Mouse (Mus musculus): Measurements from ENCODE around the gene Xrcc1.

The Xrcc1 gene

GRCm38 (mm10) chr7:24529580-24529979, 16.5 kb upstream of the Xrcc1 start:
- no peak for DNase-seq (ENCODE audit: extremely low spot score)

- peak; percentile 95 for DNase-seq (ENCODE audit: extremely low spot score)
These were observed 15.8 kb upstream of the Xrcc1 start, which contains the start of gene Irgq for GRCm38 (mm10) chr7:24530062-24530931. Gene Irgq, plus strand, starts transcription at chr7:24530689.

- DNase-seq (ENCODE audit: extremely low spot score) = peak; percentile 82
These were observed 14.7 kb upstream of the Xrcc1 start for GRCm38 (mm10) chr7:24531211-24531971.

- DNase-seq (ENCODE audit: extremely low spot score) = no peak
These were observed 13.0 kb upstream of the Xrcc1 start for GRCm38 (mm10) chr7:24533031-24533571.

- DNase-seq (ENCODE audit: extremely low spot score) = no peak
These were observed 12.3 kb upstream of the Xrcc1 start for GRCm38 (mm10) chr7:24533806-24534205.

DNA sequence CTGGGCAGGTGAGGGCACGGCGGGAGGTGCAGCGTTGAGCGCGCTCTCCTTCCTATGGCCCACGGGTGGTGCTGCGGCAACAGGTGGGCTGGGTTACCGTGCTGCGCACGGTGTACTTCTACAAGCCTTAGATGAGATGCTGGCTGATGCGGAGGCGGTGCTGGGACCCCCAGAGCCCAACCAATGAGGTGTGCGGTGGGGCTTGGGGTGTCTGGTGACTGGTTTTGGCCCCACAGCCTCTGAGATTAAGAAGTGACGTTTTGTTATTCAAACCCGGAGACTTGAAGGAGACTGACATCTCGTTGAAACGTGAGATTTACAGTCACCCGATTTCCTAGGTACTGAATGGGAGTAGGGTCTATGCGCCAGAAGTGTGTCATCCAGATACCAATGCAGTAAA, 11.8 kb upstream of the Xrcc1 start:
- peak; percentile 17 for DNase-seq (ENCODE audit: extremely low spot score)

- no peak for DNase-seq (ENCODE audit: extremely low spot score)
These were observed 9.0 kb upstream of the Xrcc1 start for GRCm38 (mm10) chr7:24537081-24537480.

DNA sequence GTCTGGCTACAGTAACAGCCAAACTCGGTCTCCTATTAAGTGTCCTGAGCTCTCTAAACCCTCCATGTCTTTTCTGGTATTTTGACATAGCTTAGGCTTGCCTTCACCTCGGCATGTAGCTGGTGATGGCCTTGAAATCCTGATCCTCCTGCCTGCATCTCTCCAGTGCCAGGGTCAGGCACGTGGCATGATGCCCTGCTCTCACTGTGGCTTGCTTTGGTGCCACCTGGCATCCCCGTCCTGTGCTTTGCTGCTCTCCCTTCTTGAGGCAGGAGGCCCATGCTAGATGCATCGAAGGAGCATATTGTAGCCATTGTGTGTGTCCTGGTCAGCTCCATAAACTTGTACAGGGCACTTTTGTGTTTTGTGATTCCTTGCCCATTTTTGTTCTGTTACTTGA, 8.5 kb upstream of the Xrcc1 start:
- no peak for DNase-seq (ENCODE audit: extremely low spot score)

DNA sequence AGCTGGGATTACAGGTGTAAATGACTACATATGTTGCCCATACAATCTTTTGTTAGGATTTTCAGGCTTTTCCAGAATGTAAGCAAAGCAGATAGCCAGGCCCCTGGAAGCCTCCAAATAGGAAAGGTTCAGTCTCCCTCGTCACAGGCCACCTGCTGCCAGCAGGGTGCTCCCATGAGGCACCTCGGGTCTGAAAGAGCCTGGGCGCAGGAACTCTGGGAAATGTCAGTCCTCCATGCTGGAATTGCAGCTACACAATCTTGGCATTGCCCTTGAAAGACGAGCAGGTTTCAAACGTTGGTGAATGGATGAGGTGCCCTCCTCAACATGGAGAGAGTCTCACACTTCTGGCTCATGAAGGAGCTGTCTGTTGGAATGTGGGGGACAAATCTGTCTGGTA, 7.9 kb upstream of the Xrcc1 start:
- no peak for DNase-seq (ENCODE audit: extremely low spot score)

GRCm38 (mm10) chr7:24538701-24539100, 7.4 kb upstream of the Xrcc1 start:
- DNase-seq (ENCODE audit: extremely low spot score) = no peak

GRCm38 (mm10) chr7:24539686-24540085, 6.4 kb upstream of the Xrcc1 start:
- DNase-seq (ENCODE audit: extremely low spot score) = no peak

DNA sequence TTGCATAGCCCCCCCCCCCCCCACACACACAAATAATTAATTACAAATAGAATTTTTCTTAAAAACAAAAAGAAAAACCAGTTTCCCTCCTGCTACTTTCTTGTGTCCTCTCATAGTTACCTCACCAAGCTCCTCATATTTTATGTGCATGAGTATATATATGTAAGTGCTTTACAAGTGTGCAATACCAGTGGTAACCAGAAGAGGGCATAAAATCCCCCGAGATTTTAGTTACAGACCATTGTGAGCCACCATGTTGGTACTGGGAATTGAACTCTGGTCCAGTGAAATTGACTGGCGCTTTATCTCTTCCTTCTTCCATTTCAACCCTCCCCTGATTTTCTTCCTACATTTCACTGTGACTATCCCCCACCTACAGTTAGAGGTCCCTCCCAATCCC, 1.6 kb upstream of the Xrcc1 start:
- DNase-seq (ENCODE audit: extremely low spot score) = no peak

DNA sequence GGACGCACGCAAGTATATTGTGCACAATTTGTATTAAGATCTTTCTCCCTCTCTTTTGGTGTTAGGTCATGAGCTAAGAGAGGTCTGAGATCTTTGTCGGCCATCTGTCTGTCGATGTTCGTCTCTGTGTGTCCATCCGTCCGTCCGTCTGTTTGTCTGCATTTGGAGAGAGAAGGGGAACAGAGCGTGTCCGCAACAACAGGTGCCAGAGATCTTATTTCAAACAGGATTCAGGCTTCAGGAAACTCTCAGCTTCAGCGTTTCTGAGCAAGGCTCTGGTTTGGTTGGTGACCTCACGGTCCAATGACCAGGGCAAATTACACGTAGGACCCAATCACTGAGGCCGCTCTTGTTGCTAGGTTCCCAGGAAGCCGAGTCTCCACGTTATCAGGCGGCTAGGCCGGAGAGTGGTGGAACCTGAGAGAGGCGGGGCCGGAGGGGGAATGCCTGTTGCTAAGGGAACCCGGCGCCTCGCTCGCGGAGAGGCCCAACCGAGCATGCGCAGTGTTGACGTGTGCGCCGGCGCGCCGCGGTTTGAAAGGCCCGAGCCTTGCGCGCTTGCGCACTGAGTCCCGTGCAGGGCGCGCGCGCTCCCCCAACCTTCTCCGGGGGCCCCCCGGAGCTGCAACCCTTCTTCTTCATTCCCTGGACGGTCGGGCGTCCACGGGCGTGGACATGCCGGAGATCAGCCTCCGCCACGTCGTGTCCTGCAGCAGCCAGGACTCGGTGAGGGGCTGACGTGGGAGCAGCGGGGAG, 723 bp downstream of the Xrcc1 start:
- DNase-seq (ENCODE audit: extremely low spot score) = peak; percentile 99

DNA sequence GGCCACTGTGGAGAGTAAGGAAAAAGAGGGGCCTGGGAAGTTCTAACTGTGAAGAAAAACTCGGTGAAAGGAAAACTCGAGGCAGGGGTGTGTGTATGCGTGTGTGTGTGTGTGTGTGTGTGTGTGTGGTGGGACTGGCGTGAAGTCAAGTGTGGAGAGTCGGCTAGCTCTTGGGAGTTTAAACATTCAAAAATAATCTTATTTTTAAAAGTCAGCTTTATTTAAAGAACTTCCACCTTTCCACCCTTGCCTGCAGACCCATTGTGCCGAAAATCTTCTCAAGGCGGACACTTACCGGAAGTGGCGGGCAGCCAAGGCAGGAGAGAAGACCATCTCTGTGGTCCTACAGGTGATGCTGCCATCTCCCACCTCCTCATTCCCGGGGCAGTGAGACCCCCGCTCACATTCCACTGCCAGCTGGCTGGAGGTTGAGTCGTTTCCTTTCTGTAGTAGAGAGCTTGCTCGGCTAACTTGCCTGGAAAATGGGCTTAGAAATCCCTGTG, 1.5 kb downstream of the Xrcc1 start:
- DNase-seq (ENCODE audit: extremely low spot score) = no peak

DNA sequence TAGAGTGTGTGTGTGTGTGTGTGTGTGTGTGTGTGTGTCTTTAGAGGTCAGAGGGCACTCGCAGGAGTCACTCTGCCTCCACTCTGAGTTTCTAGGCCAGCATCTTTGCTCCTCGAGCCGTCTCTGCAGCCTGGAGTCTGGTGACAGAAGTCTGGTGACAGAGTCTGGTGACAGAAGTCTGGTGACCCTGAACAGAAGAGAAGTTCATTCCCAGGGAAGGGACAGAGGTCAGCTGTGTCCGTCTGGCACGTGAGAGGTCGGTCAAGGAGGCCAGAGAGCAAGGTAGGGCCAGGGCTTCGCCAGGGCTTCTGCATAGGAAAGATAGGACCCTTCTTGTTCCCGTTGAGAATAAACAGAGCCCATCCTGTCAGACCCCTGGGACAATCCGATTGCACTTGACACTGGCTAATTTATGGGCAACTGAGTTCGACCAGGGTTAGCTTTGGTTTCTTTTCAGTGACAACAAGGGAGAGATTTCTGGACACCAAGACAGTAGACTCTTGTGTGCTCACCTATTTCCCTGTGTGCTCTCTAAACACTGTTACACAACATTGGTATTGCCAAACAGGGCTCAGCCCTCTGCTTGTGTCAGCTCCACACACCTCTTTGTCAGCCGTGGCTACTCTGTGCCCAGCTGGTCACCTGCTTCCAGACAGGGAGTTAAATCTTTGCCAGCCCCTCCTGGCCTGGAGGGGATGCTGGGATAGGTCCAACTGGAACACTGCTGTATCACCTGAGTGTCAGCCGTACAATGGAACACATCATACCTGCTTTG, 6.1 kb downstream of the Xrcc1 start:
- DNase-seq (ENCODE audit: extremely low spot score) = no peak

GRCm38 (mm10) chr7:24555786-24556185, 9.7 kb downstream of the Xrcc1 start:
- no peak for DNase-seq (ENCODE audit: extremely low spot score)

DNA sequence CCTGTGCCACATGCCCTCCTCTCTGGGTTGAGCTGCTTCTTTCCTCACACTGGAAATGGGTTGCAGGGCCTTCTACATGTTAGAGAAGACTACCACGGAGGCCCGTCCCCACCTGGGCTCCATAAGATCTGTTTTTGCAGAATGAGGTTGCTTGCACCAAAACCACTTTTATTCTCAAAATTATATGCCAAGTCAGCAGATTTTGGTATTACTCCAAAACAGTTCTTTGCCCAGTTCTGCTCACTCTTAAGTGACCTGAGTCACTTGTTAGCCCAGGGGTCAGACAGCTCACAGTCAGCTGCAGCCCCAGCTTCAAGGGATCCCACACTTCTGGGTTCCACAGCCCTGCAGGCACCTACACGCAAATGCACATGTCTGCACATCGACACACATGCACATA, 15.4 kb downstream of the Xrcc1 start:
- DNase-seq (ENCODE audit: extremely low spot score) = no peak

DNA sequence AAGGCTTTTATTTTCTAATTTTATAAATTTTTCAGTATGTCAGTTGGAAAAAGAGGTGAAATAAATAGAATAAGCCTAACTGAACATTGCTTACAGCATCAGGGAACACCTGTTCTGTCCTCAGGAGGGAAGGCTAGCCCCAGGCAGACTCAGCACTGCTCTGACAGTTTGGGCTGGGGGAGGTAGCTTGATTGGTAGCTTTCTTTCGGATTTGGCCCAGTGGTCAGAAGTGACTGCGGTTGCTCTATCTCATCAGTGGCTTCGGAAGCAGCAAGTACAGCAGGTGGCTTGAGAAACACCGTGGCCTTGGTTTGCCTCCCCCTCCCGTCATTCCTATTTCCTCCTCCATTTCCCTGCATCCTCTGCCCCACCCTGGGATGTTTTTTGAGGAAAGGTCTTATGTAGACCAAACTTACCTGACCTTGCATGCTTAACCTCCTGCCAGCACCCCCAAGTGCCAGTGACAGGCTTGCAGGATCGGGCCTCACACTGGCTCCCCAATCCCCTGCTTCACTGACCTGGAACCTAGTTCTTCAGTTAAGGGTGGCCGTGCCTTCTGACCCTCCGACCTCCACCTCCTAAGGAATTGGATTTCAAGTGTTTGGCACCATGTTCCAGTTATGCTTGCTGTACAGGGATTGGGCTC, 17.2 kb downstream of the Xrcc1 start:
- DNase-seq (ENCODE audit: extremely low spot score) = no peak

- DNase-seq (ENCODE audit: extremely low spot score) = no peak
These were observed 17.7 kb downstream of the Xrcc1 start for GRCm38 (mm10) chr7:24563837-24564206.

- peak; percentile 58 for DNase-seq (ENCODE audit: extremely low spot score)
These were observed 18.6 kb downstream of the Xrcc1 start for GRCm38 (mm10) chr7:24564607-24565265.

All from embryo, embryonic 9.5 days (tissue).